ENCODE assay signal across 29 mouse cellular contexts in genomic region chr5:25083816-25084215, GRCm38 (mm10). TPM values are rescaled to one million over a fixed set of nuclear protein-coding genes. Genes with fewer than 3 reads are reported as not detected.
DNase-seq lines count a peak whose midpoint lies in the region; ATAC-seq and TF ChIP-seq lines count a peak whose summit lies in the region.
"Had no signal": no experiment of that assay in that cellular context is flagged by ENCODE, and none has a peak within 500 bp of the region (broad histone marks: within the 10 kb centered on the region; RNA-seq: fewer than 3 reads in every experiment).

No protein-coding gene starts in this region.

- H3K4me3 ChIP-seq in heart, embryonic 12.5 days, result no peak overlapping the region
- peak overlapping the region; percentile 46 for H3K4me3 ChIP-seq in megakaryocyte, embryonic 14.5 days (replicated peaks)
- no peak overlapping the region for H3K4me3 ChIP-seq in bone marrow macrophage, adult 2 months (ENCODE audit: insufficient read depth, low read length)
- H3K4me3 ChIP-seq: embryonic facial prominence, embryonic 10.5 days; embryonic facial prominence, embryonic 15.5 days; forebrain, embryonic 12.5 days; heart, embryonic 13.5 days; hindbrain, embryonic 10.5 days; hindbrain, embryonic 15.5 days; midbrain, embryonic 13.5 days; neural tube, embryonic 15.5 days had no signal

- TF ChIP-seq CTCF in bone marrow macrophage, adult 2 months (IDR thresholded peaks at IDR 0.05; ENCODE audit: low read depth, low read length), result no peak

- no peak overlapping the region for H3K9ac ChIP-seq in heart, embryonic 12.5 days
- H3K9ac ChIP-seq: embryonic facial prominence, embryonic 15.5 days; forebrain, embryonic 12.5 days; heart, embryonic 13.5 days; hindbrain, embryonic 15.5 days; liver, embryonic 14.5 days; midbrain, embryonic 13.5 days; neural tube, embryonic 15.5 days had no signal

- no peak overlapping the region for H3K27ac ChIP-seq in heart, embryonic 12.5 days (ENCODE audit: poor library complexity, severe bottlenecking)
- peak overlapping the region; percentile 48 for H3K27ac ChIP-seq in bone marrow macrophage, adult 2 months (ENCODE audit: insufficient read depth, low read depth, low read length)
- H3K27ac ChIP-seq: embryonic facial prominence, embryonic 10.5 days; embryonic facial prominence, embryonic 15.5 days; forebrain, embryonic 12.5 days; heart, embryonic 13.5 days; hindbrain, embryonic 10.5 days; hindbrain, embryonic 15.5 days; liver, embryonic 14.5 days; midbrain, embryonic 13.5 days; neural tube, embryonic 15.5 days had no signal

- no peak for ATAC-seq in heart, embryonic 12.5 days (ENCODE audit: insufficient number of reproducible peaks, low FRiP score)
- ATAC-seq in megakaryocyte, adult 5-6 weeks (ENCODE audit: poor library complexity, severe bottlenecking), result no peak
- no peak for ATAC-seq in cerebellum, adult (ENCODE audit: insufficient number of reproducible peaks, low FRiP score, low TSS enrichment)
- ATAC-seq: inflammation-experienced regulatory T-cells, adult 6 months; midbrain, embryonic 13.5 days had no signal

- 38% methylated on average over 7 of the region's 7 CpGs for WGBS in heart, embryonic 12.5 days

- H3K4me1 ChIP-seq in heart, embryonic 12.5 days (replicated peaks), result peaks cover 56% of the 10 kb centered on the region
- peaks cover 30% of the 10 kb centered on the region for H3K4me1 ChIP-seq in megakaryocyte, embryonic 14.5 days
- H3K4me1 ChIP-seq in bone marrow macrophage, adult 2 months (ENCODE audit: control insufficient read depth, insufficient read depth, low read length), result peaks cover 64% of the 10 kb centered on the region

- no peaks in the 10 kb centered on the region for H3K9me3 ChIP-seq in heart, embryonic 12.5 days (replicated peaks)
- no peaks in the 10 kb centered on the region for H3K9me3 ChIP-seq in megakaryocyte, embryonic 14.5 days
- H3K9me3 ChIP-seq: embryonic facial prominence, embryonic 10.5 days; embryonic facial prominence, embryonic 15.5 days; forebrain, embryonic 12.5 days; heart, embryonic 13.5 days; hindbrain, embryonic 10.5 days; hindbrain, embryonic 15.5 days; midbrain, embryonic 13.5 days; neural tube, embryonic 15.5 days had no signal

- TF ChIP-seq POLR2A in bone marrow macrophage, adult 2 months (IDR thresholded peaks at IDR 0.05; ENCODE audit: borderline replicate concordance, low read depth, low read length), result no peak

- H3K27me3 ChIP-seq in heart, embryonic 12.5 days (replicated peaks), result 0 out of 2 replicates have a peak, but pooled peaks cover 3% of the 10 kb centered on the region
- peaks cover 46% of the 10 kb centered on the region for H3K27me3 ChIP-seq in megakaryocyte, embryonic 14.5 days (replicated peaks)
- H3K27me3 ChIP-seq: embryonic facial prominence, embryonic 15.5 days; forebrain, embryonic 12.5 days; hindbrain, embryonic 15.5 days; midbrain, embryonic 13.5 days; neural tube, embryonic 15.5 days had no signal

- peak; percentile 12 for DNase-seq in heart, postnatal 4 days
- peak; percentile 14 for DNase-seq in 416B (ENCODE audit: low read depth)
- DNase-seq in cerebellum, adult 8-10 months, result no peak
- DNase-seq: adrenal gland, postnatal 25 days; cerebellum, adult 9-11 months; gastrocnemius, postnatal 10 days; heart, postnatal 10 days; kidney, adult 11 months; layer of hippocampus, postnatal 36 days; liver; lung, adult 2 months; lung, postnatal 14 days; retina, postnatal 1 day; right cerebral cortex, postnatal 14 days had no signal

- no peaks in the 10 kb centered on the region for H3K36me3 ChIP-seq in heart, embryonic 12.5 days
- H3K36me3 ChIP-seq in megakaryocyte, embryonic 14.5 days (replicated peaks; ENCODE audit: low read length), result no peaks in the 10 kb centered on the region
- H3K36me3 ChIP-seq: embryonic facial prominence, embryonic 10.5 days; embryonic facial prominence, embryonic 15.5 days; forebrain, embryonic 12.5 days; heart, embryonic 13.5 days; hindbrain, embryonic 10.5 days; hindbrain, embryonic 15.5 days; midbrain, embryonic 13.5 days; neural tube, embryonic 15.5 days had no signal

- no peak overlapping the region for H3K4me2 ChIP-seq in heart, embryonic 12.5 days
- H3K4me2 ChIP-seq: embryonic facial prominence, embryonic 15.5 days; forebrain, embryonic 12.5 days; heart, embryonic 13.5 days; hindbrain, embryonic 15.5 days; midbrain, embryonic 13.5 days; neural tube, embryonic 15.5 days had no signal

RNA-seq across cellular contexts. Expression of gene Prkag2, which starts 16.6 kb away (rescaled TPM):
- 100 to 1,000 TPM; 143 to 152 TPM for total RNA-seq in heart, postnatal 4 days (2021)
- polyA plus RNA-seq in heart, embryonic 12.5 days (2016; fragmentation: Nextera tagmentation; extraction: Ambion mirVana), result 105 and 107 TPM in 2 replicates
- 1.1 TPM in 1 of 2 replicates, not detected in the other for polyA plus RNA-seq in megakaryocyte, embryonic 14.5 days (2012; ENCODE audit: insufficient read depth, low replicate concordance)
- total RNA-seq in megakaryocyte, adult 5-6 weeks (2015), result 37.2 and 46.0 TPM in 2 replicates
- 45.6 and 48.1 TPM in 2 replicates for total RNA-seq in megakaryocyte, adult 5-6 weeks (2017)
- 27.2 and 27.7 TPM in 2 replicates for polyA plus RNA-seq in bone marrow macrophage, adult 2 months (2012; ENCODE audit: insufficient read depth, insufficient read length, missing spikeins)

Comparison
In these comparisons a context has a peak if more than half of its experiments do, and no peak if none do; other contexts are left out.
1. RNA of gene Prkag2, which starts 16.6 kb away (polyA plus RNA-seq): 105 to 107 TPM in heart, embryonic 12.5 days and 27.2 to 27.7 TPM in bone marrow macrophage, adult 2 months; 1.1 TPM in megakaryocyte, embryonic 14.5 days; every median in the first group is over 10 times any median in the second.